Mouse (Mus musculus) adrenal gland, postnatal 14 days (tissue): ENCODE measurements at regions not wholly inside any gene's neighbourhood (a gene's known extent, or its start where the extent isn't known, plus 50 kb on each side); places are given as distances from the start of the nearest gene placed in this dataset.
"Not testable (repeated sequence)": the region's sequence is repeated elsewhere in the genome, so short reads cannot be mapped to it uniquely, and the experiment has no call there.

Experiments used
- DNase-seq: peaks from one replicate; pipeline ENCODE4 v3.0.0; 2021; ENCODE audit warnings: mixed read lengths

DNA sequence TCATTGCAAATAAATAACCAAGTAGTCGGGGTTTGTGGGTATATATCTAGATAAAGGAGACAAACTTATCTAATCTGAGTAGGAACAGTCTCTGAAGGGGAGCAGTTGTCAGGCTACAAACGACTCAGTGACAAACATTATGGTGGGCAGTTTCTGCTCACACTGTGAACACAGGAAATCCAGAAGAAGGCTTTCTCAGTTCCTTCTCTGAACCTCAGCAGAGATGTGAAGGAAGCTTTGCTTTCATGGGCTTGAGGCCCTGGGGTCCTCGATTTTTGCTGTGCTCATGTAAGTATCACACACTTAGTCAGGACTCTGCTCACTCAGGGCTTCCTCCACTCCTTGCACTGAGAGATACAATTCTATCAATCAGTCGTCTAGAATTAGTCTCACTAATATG is 994.7 kb upstream of the Foxg1 start:
- no peak for DNase-seq

DNA sequence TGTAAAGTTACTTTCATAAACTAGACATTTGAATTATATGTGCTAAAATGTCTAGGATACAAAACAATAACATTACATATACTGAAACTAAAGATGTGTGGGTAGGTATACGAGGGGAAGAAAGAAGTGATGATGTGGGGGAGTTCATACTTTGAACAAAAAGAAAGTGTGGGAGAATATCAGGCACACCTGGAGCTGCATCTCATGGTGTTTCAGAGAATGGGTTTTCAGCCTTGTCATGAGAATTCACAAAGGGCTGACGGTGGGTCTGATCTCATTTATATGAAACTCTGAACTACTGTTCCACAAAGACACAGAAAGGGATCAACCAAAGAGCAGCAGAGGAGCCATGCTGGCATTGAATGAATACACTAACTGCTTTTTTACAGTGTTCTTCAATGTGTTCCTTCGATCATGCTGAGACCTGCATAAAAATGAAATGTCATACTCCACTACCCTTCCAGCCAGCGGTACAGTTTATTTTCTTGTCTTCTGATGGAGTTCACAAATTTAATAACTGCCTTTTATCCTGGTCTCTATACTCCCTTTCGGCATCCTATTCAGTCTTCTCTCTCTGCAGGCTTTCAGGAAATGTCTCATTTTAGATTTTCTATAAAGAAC is 994.2 kb upstream of the Foxg1 start:
- no peak for DNase-seq

- no peak for DNase-seq
Observed at GRCm38 (mm10) chr12:48391008-48391407, 991.5 kb upstream of the Foxg1 start.

- no peak for DNase-seq
Observed at GRCm38 (mm10) chr12:48439333-48440046, 943.0 kb upstream of the Foxg1 start.

DNA sequence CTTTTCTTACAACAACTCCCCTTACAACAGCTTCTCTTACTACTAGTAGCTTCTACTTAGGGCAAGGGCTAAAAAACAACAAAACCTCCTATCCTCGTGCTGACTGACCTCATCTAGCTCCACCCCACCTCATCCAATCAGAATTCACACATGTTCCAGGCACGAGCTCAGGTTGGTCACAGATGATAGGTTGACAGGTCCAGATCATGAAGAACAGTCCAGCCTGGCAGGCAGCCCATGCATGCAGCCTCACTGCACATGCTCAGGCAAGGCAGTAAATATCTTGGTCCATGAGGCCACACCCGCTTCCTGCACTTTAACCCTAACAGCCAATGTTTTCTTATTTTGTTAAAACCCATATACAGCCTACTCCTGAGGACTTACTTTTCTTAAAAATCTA is 933.7 kb upstream of the Foxg1 start:
- DNase-seq = not testable (repeated sequence)

DNA sequence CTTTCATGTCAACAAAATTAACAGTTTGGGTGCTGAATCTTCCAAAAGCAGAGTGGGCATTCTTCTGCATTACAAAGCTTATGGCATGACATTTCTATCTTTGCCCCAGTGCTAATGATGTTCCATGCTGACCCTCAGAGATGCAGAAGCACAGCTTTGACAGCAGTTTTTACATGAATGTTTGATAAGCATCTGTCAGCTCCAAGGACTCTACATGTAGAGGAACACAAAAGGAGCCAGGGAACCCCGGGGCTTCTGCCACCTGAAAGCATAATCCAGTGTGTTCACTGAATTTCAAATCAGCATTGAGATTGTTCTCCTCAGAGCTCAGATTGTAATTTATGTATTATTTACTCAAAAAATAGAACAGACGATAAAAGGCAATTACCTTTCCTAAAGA is 920.1 kb upstream of the Foxg1 start:
- no peak for DNase-seq

GRCm38 (mm10) chr12:48500735-48501134 is 881.7 kb upstream of the Foxg1 start:
- DNase-seq = no peak

GRCm38 (mm10) chr12:48511594-48511993 is 870.9 kb upstream of the Foxg1 start:
- no peak for DNase-seq

DNA sequence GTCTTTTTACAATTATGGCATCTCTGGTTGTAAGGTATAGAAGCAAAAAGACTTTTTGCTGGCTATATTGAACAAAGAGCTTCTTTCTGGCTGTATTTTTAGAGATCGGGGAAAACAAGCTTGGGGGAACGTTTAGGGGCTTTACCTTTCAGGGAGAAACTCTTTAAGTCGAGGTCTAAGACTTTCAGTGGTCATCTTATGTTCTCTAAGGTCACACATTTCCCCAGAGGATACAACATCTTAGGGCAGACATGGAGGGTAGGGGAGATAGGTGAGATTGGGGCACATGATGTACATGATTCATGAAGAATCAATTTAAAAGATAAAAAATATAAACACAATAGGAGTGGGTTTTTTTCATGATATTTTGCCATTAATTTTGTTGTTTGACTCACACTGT is 870.2 kb upstream of the Foxg1 start:
- no peak for DNase-seq

GRCm38 (mm10) chr12:48521996-48522395 is 860.5 kb upstream of the Foxg1 start:
- no peak for DNase-seq

DNA sequence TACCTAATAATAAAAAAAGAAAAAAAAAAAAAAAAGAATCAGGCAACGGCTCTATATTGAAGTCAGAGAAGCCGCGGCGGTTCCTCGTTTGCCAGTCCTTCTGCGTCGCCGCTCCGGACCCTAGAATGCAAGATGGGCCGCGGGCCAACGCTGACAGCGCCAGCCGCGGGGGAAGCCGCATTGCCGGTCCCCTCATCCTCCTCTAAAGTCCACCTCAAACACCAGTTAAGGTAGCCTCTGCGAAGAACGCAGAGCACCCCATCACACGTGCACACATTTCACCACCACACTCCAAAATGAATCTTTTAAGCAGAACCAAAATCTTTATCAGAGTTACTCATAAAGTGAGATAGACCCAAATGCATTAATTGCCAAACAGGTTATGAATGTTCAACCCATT is 822.8 kb upstream of the Foxg1 start:
- DNase-seq = peak; percentile 8

GRCm38 (mm10) chr12:48604401-48605197 is 777.9 kb upstream of the Foxg1 start:
- DNase-seq = no peak

DNA sequence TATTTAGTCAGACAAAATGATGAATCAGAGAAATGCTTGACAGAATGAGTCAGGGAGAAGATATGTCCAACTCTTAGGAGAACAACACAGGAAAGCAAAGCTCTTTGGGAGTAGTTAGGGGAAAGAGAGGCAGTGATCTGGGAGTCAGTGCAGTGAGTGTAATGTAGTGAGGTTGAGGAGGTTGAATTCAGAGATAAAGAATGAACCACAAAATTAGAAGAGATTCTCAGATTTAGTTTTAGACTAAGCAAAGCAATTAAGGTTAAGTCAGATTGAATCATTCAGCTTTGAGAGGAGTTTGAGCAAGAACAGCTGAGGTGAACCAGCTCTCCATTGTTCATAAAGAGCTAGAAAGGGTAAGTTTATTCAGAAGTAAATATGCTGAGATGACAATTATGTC is 777.0 kb upstream of the Foxg1 start:
- DNase-seq = no peak

DNA sequence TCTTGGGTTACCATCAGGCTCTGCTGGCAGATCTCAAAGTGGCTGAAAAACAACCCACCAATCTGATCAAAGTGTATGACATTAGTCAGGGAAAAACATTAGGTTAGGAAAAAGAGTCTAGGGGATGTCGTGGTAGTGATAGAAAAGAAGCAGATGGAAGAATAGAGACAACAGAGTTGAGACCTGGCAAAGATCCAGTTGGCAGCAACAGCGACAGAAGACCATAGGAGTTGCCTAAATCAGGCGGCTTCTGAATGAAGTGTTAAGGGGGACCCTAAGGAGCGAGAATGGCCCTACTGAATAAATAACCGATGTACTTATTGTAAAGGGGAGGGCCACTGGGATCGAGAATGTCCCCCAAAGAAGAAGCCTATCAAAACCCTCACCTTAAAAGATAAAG is 773.1 kb upstream of the Foxg1 start:
- no peak for DNase-seq

GRCm38 (mm10) chr12:48612066-48612465 is 770.4 kb upstream of the Foxg1 start:
- DNase-seq = no peak

GRCm38 (mm10) chr12:48616337-48616736 is 766.1 kb upstream of the Foxg1 start:
- DNase-seq = no peak

DNA sequence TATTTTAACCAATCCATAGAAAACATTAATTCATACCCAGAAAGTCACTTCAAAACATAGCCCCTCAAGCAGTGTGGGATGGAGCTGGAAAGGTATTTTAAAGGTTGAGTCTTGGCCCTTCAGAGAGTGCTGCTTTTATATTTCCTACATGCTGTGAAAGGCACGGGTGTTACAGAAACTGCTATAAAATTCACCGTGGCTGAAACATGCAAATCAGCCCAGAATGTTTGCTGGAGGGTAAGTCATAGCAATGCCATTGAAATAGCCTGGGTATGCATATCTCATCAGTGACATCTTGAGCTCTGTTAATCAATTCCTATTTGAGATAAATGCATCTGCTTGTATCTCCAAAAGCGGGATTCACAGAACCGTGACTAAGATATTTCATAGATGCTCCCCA is 748.9 kb upstream of the Foxg1 start:
- DNase-seq = no peak

DNA sequence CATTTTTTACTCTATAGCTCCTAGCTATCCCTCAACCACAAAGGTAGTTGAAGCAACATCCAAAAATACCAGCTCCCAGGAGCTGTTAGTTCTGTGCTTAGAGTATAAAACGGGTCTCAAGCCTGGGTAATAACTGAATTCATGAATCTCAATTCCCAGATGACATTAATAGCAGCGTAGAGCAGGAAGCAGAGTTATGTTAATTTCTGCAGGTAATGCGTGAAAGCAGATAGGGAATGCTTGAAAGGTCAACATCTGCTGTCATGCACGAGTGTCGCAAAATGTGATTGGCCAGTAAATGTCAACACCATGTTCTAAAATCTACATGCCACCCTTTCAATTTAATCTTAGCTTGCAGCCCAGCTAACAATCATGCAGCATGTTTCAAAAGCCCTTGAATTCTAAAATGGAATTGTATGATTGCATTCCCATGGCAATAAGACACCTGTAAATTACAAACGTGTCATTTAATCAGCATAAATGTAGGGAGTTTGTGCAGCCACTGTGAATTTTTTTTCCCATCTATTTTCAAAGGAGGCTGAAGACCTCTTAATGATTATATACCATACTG is 747.7 kb upstream of the Foxg1 start:
- DNase-seq = no peak

GRCm38 (mm10) chr12:48641974-48642373 is 740.5 kb upstream of the Foxg1 start:
- DNase-seq = no peak

GRCm38 (mm10) chr12:48645135-48645534 is 737.3 kb upstream of the Foxg1 start:
- no peak for DNase-seq

DNA sequence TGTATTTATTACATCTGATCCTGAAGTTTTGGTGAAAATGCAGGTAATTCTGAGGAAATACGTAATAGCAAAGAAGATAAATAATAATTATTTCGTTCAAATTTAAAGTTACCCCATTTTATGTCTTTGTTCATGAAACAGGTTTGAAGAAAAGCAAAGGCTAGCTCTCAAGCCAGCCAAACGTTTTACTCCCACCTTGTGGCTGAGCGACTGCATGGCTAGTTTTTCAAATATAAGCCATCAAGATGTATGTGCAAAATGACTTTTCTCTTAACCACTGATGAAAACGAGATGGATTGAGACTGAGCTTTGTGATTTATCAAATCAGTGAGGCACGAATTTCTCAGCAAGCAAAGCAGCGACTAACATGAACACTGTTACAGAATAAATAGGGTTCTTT is 736.5 kb upstream of the Foxg1 start:
- DNase-seq = no peak

- DNase-seq = no peak
Observed at GRCm38 (mm10) chr12:48675176-48675575, 707.3 kb upstream of the Foxg1 start.

GRCm38 (mm10) chr12:48680957-48681356 is 701.5 kb upstream of the Foxg1 start:
- DNase-seq = no peak
